Mouse (Mus musculus): ENCODE data around the gene Fam169b.
A peak's percentile ranks its signal among the peaks of the same experiment; 100 is the strongest.
"Not testable (repeated sequence)": the region's sequence is repeated elsewhere in the genome, so short reads cannot be mapped to it uniquely, and the experiment has no call there.

Gene Fam169b

GRCm38 (mm10) chr7:68264028-68264453 is 9.6 kb upstream of the Fam169b start, which contains the start of gene Pgpep1l:
TSS of gene Pgpep1l (minus strand) at chr7:68264233.
- DNase-seq (ENCODE audit: low spot score in 2 of 2), result peak; percentile 15 to 29

GRCm38 (mm10) chr7:68264531-68264930 is 9.1 kb upstream of the Fam169b start:
- peak; percentile 75 to 81 for DNase-seq (ENCODE audit: low spot score in 2 of 2)

GRCm38 (mm10) chr7:68265391-68265790 is 8.2 kb upstream of the Fam169b start:
- no peak for DNase-seq (ENCODE audit: low spot score in 2 of 2)

DNA sequence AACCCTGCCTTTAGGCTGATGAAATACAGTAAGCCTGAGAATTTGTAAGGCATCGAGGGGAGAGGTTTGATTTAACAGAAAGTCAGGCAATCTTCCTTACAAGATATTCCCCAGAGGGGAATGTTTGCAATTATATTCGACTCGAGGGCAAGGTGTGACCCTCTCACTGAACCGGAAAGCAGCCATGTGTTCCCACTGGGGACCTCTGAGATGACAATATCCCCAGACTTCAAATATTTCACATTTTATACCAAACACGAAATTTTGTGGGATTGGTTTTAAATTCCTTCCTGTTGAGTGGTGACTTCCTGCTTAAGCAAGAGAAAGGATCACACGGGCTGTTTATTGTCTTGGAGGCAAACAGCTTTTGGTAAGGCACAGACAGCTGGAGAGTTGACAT is 6.9 kb upstream of the Fam169b start:
- DNase-seq (ENCODE audit: low spot score in 2 of 2), result no peak

- DNase-seq (ENCODE audit: low spot score in 2 of 2), result no peak
These were observed 3.1 kb upstream of the Fam169b start for GRCm38 (mm10) chr7:68270551-68270950.

DNA sequence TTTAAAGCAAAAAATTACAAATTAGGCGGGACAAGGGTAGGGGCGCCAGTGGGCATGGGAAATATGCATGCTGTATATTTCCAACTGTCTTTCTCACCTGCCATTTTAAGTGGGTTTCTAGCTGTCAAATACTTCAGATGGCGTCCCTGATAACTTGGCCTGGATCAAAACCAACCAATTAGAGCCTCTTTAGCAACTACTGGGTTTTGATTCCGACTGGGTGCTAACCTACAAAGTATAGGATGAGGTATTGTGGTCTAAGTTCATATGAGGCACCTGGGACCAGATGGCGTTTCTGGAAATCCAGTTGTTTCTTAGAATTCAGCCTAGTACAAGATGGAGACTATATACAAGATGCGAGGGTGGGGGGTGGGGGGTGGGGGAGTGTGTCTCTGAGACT is 1.8 kb upstream of the Fam169b start:
- DNase-seq (ENCODE audit: low spot score in 2 of 2), result no peak

DNA sequence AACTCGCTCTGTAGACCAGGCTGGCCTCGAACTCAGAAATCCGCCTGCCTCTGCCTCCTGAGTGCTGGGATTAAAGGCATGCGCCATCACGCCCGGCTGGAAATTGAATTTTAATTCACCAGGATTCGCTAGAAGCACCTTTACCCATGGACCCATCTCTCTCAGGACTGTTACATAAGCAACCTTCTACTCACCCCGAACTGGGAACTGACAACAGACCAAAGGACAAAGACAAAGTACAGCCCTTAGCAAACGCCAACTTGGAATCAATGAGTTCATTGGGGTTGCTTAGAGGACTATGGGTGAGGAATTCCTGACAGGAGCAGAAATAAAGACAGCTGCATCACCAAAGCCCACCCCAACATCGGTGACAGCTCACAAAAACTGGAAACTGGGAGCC is 1.0 kb upstream of the Fam169b start:
- no peak for DNase-seq (ENCODE audit: low spot score in 2 of 2)

DNA sequence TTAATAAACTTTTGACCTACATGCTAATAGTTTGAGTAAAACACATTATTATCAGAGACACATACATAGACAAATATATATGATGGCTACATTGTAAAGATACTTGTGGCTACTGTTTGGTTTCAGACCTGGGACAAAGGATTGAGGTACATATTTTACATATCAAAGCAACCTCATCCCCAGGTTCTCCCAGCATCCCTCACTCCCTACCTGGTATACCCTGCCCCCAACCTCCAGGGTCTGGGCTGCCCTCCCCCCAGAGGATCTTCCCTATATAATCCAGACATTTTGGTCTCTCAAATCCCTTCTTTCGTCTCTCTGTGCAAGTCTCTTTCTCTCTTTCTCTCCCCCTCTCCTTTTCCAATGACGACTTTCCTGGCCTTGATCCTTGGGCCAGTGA is 579 bp downstream of the Fam169b start:
- no peak for DNase-seq (ENCODE audit: low spot score in 2 of 2)

GRCm38 (mm10) chr7:68274951-68275350 is 1.3 kb downstream of the Fam169b start:
- DNase-seq (ENCODE audit: low spot score in 2 of 2), result no peak

GRCm38 (mm10) chr7:68275445-68275837 is 1.8 kb downstream of the Fam169b start:
- not testable (repeated sequence) for DNase-seq (ENCODE audit: low spot score in 2 of 2)

- no peak for DNase-seq (ENCODE audit: low spot score in 2 of 2)
These were observed 2.4 kb downstream of the Fam169b start for GRCm38 (mm10) chr7:68275838-68276731.

- DNase-seq (ENCODE audit: low spot score in 2 of 2), result no peak
These were observed 3.6 kb downstream of the Fam169b start for GRCm38 (mm10) chr7:68277054-68277896.

- no peak for DNase-seq (ENCODE audit: low spot score in 2 of 2)
These were observed 4.2 kb downstream of the Fam169b start for GRCm38 (mm10) chr7:68277897-68278270.

DNA sequence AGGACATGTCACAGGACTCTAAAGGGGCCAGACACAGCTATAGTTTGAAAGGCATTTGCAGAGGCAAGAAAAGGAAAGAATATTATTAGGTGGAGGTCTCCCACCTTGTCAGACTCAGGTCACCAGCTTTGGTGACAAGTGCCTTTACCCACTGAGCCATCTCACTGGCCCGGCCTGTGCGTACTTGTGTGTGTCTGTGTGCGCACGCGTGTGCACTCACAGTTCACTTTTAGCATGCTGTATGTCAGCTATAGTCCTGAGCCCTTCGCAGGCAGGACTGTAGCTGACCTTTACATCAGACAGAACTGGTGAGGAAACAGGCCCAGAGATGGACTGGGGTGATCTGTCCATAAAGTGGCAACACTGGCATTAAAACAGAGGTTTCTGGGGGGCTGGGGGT is 4.7 kb downstream of the Fam169b start:
- no peak for DNase-seq (ENCODE audit: low spot score in 2 of 2)

DNA sequence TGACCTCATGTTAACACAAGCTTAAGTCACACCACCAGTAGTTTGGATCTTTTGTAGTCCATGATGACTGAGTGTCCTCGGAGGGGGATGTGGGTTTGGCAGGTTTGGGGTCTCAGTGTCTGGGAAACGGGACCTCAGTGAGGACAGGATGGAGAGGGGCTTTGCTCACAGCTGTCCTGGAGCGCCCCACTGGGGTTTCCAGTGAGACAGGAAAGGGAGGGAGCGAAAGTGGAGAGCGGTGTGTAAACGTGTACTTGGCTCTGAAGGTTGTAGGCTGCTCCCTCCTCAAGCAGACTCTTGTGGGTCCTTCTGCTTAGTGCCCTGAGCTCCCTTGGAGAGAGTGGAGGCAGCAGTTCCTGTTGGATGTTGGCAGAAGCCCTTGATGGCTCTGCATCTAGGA is 5.3 kb downstream of the Fam169b start:
- no peak for DNase-seq (ENCODE audit: low spot score in 2 of 2)

GRCm38 (mm10) chr7:68279481-68279880 is 5.8 kb downstream of the Fam169b start:
- no peak for DNase-seq (ENCODE audit: low spot score in 2 of 2)

GRCm38 (mm10) chr7:68280352-68280869 is 6.8 kb downstream of the Fam169b start:
- DNase-seq (ENCODE audit: low spot score in 2 of 2), result no peak

DNA sequence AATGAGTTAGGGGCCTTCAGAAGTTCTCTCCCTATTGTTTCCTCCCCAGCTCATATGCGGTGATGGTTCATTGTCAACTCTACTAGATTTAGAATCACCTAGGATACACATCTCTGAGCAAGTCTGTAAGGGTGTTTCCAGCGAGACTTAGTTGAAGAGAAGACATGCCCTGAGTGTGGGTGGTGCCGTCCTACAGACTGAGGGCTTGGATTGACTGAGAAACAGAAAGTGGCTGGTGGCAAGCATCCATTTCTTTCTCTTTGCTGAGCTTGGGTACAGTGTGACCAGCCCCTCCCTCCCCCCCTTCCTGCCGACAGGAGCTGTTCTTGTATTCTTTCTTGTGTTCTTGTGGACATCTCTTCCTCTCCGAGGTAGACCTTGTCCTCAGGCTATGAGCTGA is 7.7 kb downstream of the Fam169b start:
- DNase-seq (ENCODE audit: low spot score in 2 of 2), result no peak

- DNase-seq (ENCODE audit: low spot score in 2 of 2), result no peak
These were observed 8.9 kb downstream of the Fam169b start for GRCm38 (mm10) chr7:68282304-68283132.

DNA sequence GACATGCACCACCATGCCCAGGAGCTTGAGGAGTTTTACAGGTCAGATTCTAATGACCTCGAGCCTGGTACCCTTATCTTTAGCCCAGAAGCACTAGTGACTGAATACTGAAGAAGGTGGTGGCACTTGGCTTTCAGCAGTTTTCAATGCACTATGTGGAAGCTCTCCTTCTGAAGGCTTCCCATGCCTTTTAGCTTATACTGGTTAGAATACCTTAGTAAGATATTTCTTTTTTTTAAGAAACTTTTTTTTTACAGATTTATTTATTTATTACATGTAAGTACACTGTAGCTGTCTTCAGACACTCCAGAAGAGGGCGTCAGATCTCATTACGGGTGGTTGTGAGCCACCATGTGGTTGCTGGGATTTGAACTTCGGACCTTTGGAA is 9.5 kb downstream of the Fam169b start:
- not testable (repeated sequence) for DNase-seq (ENCODE audit: low spot score in 2 of 2)

DNA sequence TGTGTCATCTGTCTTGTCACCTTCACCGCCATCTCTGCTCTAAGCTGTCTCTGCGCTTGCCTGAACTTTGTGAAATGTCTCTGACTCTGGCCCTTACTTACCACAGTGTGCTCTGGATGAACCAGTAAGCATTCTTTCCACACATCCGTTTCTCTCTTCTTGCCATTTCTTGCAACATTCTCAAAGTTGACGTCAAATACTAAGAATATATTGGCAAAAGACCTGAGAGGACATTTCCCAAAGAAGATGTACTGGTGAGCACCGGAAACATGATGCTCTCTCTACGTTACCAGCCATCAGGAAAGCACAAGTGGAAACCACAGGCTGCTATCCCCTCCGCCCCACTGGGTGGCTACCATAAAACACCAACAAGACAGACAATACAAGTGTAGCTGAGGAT is 10.1 kb downstream of the Fam169b start:
- no peak for DNase-seq (ENCODE audit: low spot score in 2 of 2)
